Mouse (Mus musculus): ENCODE results near the gene Cd180. TPM values are rescaled to one million over a fixed set of nuclear protein-coding genes. Genes with fewer than 3 reads are reported as not detected.

The Cd180 gene
- total RNA-seq (2021): under 1 TPM; 0.20 to 0.45 TPM
- long read RNA-seq, experiment 1, partial matches to known transcripts: 0 of 1 reads
- long read RNA-seq, experiment 1, other reads (novel, unspliced or antisense): 0 of 1 reads
- long read RNA-seq, experiment 2: 0 reads

GRCm38 (mm10) chr13:102693341-102693801 lies at the start of gene Cd180:
TSS of gene Cd180 (plus strand) at chr13:102693558.
- intact Hi-C loops (cut with DNase I; ENCODE audit: low total_unique reads): no loop called here
- peak; percentile 44 for DNase-seq

GRCm38 (mm10) chr13:102644344-102644743 lies 49.0 kb upstream of the Cd180 start:
- no peak for DNase-seq
- intact Hi-C loops (cut with DNase I; ENCODE audit: low total_unique reads): loop anchor here (10.0 kb wide), 1 partner anchor 920 kb away; no protein-coding TSS in a partner anchor

- peak; percentile 48 for DNase-seq
- intact Hi-C loops (cut with DNase I; ENCODE audit: low total_unique reads): loop anchor here (10.0 kb wide), 1 partner anchor 920 kb away; no protein-coding TSS in a partner anchor
Observed at GRCm38 (mm10) chr13:102644789-102645551, 48.4 kb upstream of the Cd180 start.

- no peak for DNase-seq
- intact Hi-C loops (cut with DNase I; ENCODE audit: low total_unique reads): loop anchor here (10.0 kb wide), 1 partner anchor 922 kb away; no protein-coding TSS in a partner anchor
Observed at GRCm38 (mm10) chr13:102646271-102646771, 47.0 kb upstream of the Cd180 start.

GRCm38 (mm10) chr13:102647511-102647910 lies 45.8 kb upstream of the Cd180 start:
- intact Hi-C loops (cut with DNase I; ENCODE audit: low total_unique reads): loop anchor here (10.0 kb wide), 1 partner anchor 923 kb away; no protein-coding TSS in a partner anchor
- DNase-seq: no peak

- intact Hi-C loops (cut with DNase I; ENCODE audit: low total_unique reads): no loop called here
- no peak for DNase-seq
Observed at GRCm38 (mm10) chr13:102652303-102652889, 41.0 kb upstream of the Cd180 start.

- no peak for DNase-seq
- intact Hi-C loops (cut with DNase I; ENCODE audit: low total_unique reads): no loop called here
Observed at GRCm38 (mm10) chr13:102655071-102655570, 38.2 kb upstream of the Cd180 start.

- intact Hi-C loops (cut with DNase I; ENCODE audit: low total_unique reads): no loop called here
Observed at GRCm38 (mm10) chr13:102656153-102656690, 37.1 kb upstream of the Cd180 start.

GRCm38 (mm10) chr13:102658223-102658839 lies 35.0 kb upstream of the Cd180 start:
- intact Hi-C loops (cut with DNase I; ENCODE audit: low total_unique reads): no loop called here
- peak; percentile 61 for DNase-seq

More at GRCm38 (mm10) chr13:102656153-102656690, 37.1 kb upstream of the Cd180 start:
- no peak for DNase-seq

GRCm38 (mm10) chr13:102664041-102664440 lies 29.3 kb upstream of the Cd180 start:
- intact Hi-C loops (cut with DNase I; ENCODE audit: low total_unique reads): no loop called here
- no peak for DNase-seq

- peak; percentile 26 for DNase-seq
- intact Hi-C loops (cut with DNase I; ENCODE audit: low total_unique reads): no loop called here
Observed at GRCm38 (mm10) chr13:102664843-102665587, 28.3 kb upstream of the Cd180 start.

GRCm38 (mm10) chr13:102665588-102666232 lies 27.6 kb upstream of the Cd180 start:
- DNase-seq: no peak
- intact Hi-C loops (cut with DNase I; ENCODE audit: low total_unique reads): no loop called here

- DNase-seq: no peak
- intact Hi-C loops (cut with DNase I; ENCODE audit: low total_unique reads): no loop called here
Observed at GRCm38 (mm10) chr13:102666233-102666614, 27.1 kb upstream of the Cd180 start.

- DNase-seq: no peak
- intact Hi-C loops (cut with DNase I; ENCODE audit: low total_unique reads): no loop called here
Observed at GRCm38 (mm10) chr13:102666731-102667130, 26.6 kb upstream of the Cd180 start.

GRCm38 (mm10) chr13:102667401-102667800 lies 26.0 kb upstream of the Cd180 start:
- intact Hi-C loops (cut with DNase I; ENCODE audit: low total_unique reads): no loop called here
- no peak for DNase-seq

- DNase-seq: no peak
- intact Hi-C loops (cut with DNase I; ENCODE audit: low total_unique reads): no loop called here
Observed at GRCm38 (mm10) chr13:102667842-102668241, 25.5 kb upstream of the Cd180 start.

GRCm38 (mm10) chr13:102668933-102669332 lies 24.4 kb upstream of the Cd180 start:
- DNase-seq: no peak
- intact Hi-C loops (cut with DNase I; ENCODE audit: low total_unique reads): no loop called here

Data from gastrocnemius, postnatal 14 days (tissue).